Mouse (Mus musculus): Measurements from ENCODE around the gene Usp34. TPM values are rescaled to one million over a fixed set of nuclear protein-coding genes. Genes with fewer than 3 reads are reported as not detected.
"Not testable (repeated sequence)": the region's sequence is repeated elsewhere in the genome, so short reads cannot be mapped to it uniquely, and the experiment has no call there.

The Usp34 gene
- polyA plus RNA-seq, 1 experiment from 2014 or later, result 18.6 TPM

DNA sequence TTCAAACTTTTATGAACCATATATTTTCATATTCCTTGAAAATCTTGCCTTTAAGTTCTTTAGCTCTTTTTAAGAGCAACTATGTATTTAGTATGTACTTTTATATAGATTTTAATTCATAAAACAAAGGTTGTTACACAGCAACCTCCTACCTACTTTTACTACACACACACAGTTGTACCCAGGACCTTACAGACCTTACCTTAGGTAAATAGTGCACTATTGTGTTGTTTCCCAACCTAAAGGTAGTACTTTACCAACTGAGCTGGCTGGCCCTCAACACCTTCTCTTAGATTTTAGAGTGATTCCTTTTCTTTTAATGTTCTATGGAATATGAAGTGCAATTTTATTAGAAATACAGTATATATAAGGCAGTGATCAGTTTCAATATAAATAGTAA, 65.8 kb downstream of the Usp34 start:
- Histone ChIP-seq H3K36me3 (peaks cover 78% of the 10 kb centered on the region), H3K4me1 (replicated peaks) (no peaks in the 10 kb centered on the region), H3K27ac (no peak overlapping the region), H3K9me3 (no peaks in the 10 kb centered on the region), H3K4me3 (no peak overlapping the region), H3K27me3 (ENCODE audit: insufficient read depth, poor library complexity, severe bottlenecking) (no peaks in the 10 kb centered on the region)
- DNase-seq (ENCODE audit: low spot score), result no peak

DNA sequence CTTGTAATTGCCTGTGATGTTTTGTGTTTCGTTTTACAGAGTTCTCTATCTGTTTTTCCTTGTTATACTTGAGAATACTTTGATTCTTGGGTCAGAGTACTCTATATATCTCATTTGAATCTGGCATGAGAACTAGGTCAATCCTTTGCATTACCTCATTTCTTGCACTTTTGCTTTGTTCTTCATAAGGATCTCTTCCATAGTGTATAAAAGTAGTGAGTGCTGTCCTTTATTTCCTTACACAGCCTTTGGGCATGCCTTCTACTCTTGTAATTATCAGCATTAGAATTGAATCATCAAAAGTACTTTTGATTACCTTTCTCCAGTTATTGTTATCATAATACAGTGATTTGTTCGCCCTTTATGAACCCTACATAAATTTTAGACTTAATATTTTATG, 73.4 kb downstream of the Usp34 start:
- Histone ChIP-seq H3K4me3 (no peak overlapping the region), H3K9me3 (no peaks in the 10 kb centered on the region), H3K27ac (no peak overlapping the region), H3K4me1 (replicated peaks) (no peaks in the 10 kb centered on the region), H3K27me3 (ENCODE audit: insufficient read depth, poor library complexity, severe bottlenecking) (no peaks in the 10 kb centered on the region), H3K36me3 (peaks cover 70% of the 10 kb centered on the region)
- no peak for DNase-seq (ENCODE audit: low spot score)
- WGBS, result 91% methylated on average over 2 of the region's 2 CpGs

DNA sequence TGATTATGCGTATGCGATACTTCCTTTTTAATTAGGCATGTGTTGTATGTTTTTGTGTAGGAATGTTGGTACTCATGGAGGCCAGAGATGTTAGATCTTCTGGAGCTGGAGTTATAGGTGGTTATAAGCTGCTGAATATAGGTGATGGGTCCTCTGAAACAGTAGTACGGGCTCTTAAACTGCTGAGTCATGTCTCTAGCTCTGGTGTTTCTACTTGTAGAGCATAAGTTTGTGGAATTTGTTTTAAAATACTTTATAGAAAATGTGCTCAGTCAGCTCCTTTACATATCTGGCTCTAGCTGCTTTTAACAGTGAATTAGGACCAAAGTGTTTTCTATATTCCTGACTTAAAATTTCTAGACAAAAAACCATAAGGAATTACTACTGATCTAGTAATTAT, 73.9 kb downstream of the Usp34 start:
- H3K4me1 ChIP-seq (replicated peaks), result no peaks in the 10 kb centered on the region
- no peak overlapping the region for H3K27ac ChIP-seq
- no peaks in the 10 kb centered on the region for H3K27me3 ChIP-seq (ENCODE audit: insufficient read depth, poor library complexity, severe bottlenecking)
- peaks cover 65% of the 10 kb centered on the region for H3K36me3 ChIP-seq
- no peak for DNase-seq (ENCODE audit: low spot score)
- no peaks in the 10 kb centered on the region for H3K9me3 ChIP-seq
- H3K4me3 ChIP-seq, result no peak overlapping the region
- 97% methylated on average over 3 of the region's 3 CpGs for WGBS

DNA sequence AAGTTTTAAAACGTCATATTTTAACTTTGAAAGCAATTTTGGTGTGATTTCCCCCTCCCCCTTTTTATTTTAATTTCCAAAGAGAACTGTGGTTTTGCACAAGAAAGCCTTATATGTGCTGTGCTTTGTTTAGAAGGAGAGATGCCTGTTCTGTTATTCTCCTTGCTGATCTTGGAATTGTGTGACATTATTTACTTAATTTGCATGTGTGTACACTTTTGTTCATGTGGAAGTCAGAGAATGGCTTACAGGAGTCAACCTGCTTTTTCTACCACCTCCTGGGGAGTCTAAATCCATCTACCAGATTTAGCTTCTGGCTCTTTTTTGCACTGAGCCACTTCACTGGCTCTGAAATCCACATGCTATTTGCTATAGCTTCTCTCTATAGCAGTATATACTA, 76.1 kb downstream of the Usp34 start:
- H3K27ac ChIP-seq, result no peak overlapping the region
- no peaks in the 10 kb centered on the region for H3K9me3 ChIP-seq
- peaks cover 52% of the 10 kb centered on the region for H3K36me3 ChIP-seq
- no peaks in the 10 kb centered on the region for H3K4me1 ChIP-seq (replicated peaks)
- 84% methylated on average over 1 of the region's 1 CpGs for WGBS
- no peak overlapping the region for H3K4me3 ChIP-seq
- no peak for DNase-seq (ENCODE audit: low spot score)
- no peaks in the 10 kb centered on the region for H3K27me3 ChIP-seq (ENCODE audit: insufficient read depth, poor library complexity, severe bottlenecking)

DNA sequence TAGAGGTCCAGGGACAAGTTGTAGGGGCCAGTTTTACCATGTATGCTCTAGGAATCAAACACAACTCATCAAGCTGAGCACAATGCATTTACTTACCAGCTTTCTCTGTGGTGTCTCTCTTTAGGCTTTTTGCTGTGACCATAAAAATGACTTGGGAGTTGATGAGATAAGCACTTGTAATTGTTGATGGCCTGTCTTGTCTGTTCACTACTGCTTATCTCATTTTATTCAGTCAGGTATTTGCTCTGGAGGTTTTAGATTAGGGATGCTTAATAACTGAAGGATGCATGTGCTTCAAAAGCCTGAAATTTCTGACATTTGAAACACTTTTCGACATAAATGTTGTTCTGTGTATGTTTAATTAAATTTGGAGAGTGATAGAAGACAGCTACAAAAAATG, 83.0 kb downstream of the Usp34 start:
- Histone ChIP-seq H3K27ac (no peak overlapping the region), H3K27me3 (ENCODE audit: insufficient read depth, poor library complexity, severe bottlenecking) (no peaks in the 10 kb centered on the region), H3K36me3 (peaks cover 58% of the 10 kb centered on the region), H3K9me3 (no peaks in the 10 kb centered on the region), H3K4me3 (no peak overlapping the region), H3K4me1 (replicated peaks) (no peaks in the 10 kb centered on the region)
- no peak for DNase-seq (ENCODE audit: low spot score)
- WGBS, result 93% methylated on average over 1 of the region's 1 CpGs

DNA sequence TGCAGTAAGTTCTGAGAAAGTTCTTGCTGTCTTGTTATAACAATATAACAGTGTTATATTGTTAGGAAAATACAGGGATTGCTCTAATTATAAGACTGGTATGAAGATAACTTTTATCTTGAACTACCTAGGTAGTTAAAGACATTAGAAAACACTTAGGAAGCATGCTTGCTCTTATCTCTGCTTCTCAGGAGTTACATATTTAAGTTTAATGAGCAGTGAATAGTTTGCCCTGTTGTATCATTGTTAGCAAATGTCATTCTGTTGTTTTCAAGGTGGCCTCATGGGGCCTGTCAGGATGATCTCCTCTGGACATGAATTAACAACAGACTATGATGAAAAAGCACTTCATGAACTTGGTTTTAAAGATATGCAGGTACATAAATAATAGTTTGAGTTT, 85.9 kb downstream of the Usp34 start:
- H3K4me1 ChIP-seq (replicated peaks), result no peaks in the 10 kb centered on the region
- H3K9me3 ChIP-seq, result no peaks in the 10 kb centered on the region
- no peak overlapping the region for H3K27ac ChIP-seq
- DNase-seq (ENCODE audit: low spot score), result no peak
- no peak overlapping the region for H3K4me3 ChIP-seq
- H3K27me3 ChIP-seq (ENCODE audit: insufficient read depth, poor library complexity, severe bottlenecking), result no peaks in the 10 kb centered on the region
- H3K36me3 ChIP-seq, result peaks cover 74% of the 10 kb centered on the region

DNA sequence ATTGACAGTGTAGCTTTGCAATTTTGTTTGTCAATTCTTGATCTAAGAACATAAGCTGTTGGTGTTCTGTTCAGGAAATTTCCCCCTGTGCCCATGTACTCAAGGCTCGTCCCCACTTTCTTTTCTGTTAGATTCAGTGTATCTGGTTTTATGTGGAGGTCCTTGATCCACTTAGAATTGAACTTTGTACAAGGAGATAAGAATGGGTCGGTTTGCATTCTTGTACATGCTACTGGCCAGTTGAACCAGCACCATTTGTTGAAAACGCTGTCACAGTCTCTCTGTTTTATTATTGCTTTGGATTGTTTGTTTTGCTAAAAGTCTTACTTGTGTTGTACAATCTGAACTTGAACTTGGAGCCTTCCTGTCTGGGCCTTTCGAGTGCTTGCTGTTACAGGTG, 89.9 kb downstream of the Usp34 start:
- no peak overlapping the region for H3K27ac ChIP-seq
- no peaks in the 10 kb centered on the region for H3K9me3 ChIP-seq
- peaks cover 83% of the 10 kb centered on the region for H3K36me3 ChIP-seq
- no peaks in the 10 kb centered on the region for H3K27me3 ChIP-seq (ENCODE audit: insufficient read depth, poor library complexity, severe bottlenecking)
- DNase-seq (ENCODE audit: low spot score), result no peak
- H3K4me1 ChIP-seq (replicated peaks), result no peaks in the 10 kb centered on the region
- no peak overlapping the region for H3K4me3 ChIP-seq
- WGBS, result 94% methylated on average over 4 of the region's 4 CpGs

DNA sequence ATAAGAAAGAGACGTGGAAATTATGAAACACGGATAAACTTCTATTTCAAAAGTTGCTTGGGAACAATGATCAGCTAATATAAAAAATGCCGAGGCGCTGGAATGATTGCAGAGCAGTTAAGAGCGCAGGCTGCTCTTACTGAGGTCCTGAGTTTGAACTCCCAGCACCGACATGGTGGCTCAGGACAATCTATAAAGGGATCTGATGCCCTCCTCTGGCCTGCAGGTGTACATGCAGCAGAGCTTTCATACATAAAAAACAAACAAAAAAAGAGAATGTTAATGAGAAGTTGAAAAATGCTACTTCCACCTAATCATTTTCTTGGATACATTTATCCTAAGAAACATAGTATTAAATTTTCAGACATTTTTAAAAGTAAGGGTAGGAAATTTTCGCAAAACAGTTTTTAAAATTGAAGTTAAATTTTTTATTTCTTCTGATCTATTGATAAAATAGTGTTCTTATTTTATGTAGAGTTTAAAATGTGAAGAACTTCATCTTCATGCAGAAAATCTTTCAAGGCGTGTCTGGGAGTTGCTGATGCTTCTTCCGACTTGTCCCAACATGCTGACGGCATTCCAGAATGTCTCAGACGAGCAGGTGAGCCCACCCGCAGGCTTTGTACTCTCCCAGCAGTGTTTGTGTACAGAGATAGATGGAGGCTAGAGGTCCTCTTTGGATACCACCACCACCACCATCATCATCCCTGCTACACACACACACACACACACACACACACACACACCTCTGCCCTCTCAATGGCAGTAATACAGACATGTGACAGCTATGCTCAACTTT, 94.5 kb downstream of the Usp34 start:
- no peak overlapping the region for H3K4me3 ChIP-seq
- peaks cover 83% of the 10 kb centered on the region for H3K36me3 ChIP-seq
- no peak for DNase-seq (ENCODE audit: low spot score)
- H3K27ac ChIP-seq, result no peak overlapping the region
- H3K27me3 ChIP-seq (ENCODE audit: insufficient read depth, poor library complexity, severe bottlenecking), result no peaks in the 10 kb centered on the region
- WGBS, result 92% methylated on average over 12 of the region's 12 CpGs
- H3K9me3 ChIP-seq, result no peaks in the 10 kb centered on the region
- H3K4me1 ChIP-seq (replicated peaks), result no peaks in the 10 kb centered on the region

DNA sequence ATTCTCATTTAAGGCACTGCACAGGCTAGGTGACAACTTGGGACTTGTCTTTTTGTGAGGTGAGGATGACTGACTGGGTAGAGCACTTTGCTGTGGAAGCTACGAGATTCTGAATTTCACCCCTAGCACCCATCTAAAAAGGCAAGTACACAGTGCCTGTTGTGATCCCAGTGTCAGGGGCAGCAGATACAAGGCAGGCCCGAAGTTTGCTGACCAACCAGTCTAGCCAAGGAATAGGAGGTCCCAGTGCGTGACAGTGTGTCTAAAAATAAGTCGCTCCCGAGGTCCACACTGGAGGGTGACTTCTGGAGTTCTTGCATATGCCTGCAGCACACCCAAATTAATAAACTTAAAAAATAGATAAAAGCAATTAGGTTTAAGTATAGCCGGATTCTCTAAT, 121.6 kb downstream of the Usp34 start:
- Histone ChIP-seq H3K4me1 (replicated peaks) (no peaks in the 10 kb centered on the region), H3K4me3 (no peak overlapping the region), H3K36me3 (peaks cover 86% of the 10 kb centered on the region), H3K27ac (no peak overlapping the region), H3K9me3 (no peaks in the 10 kb centered on the region), H3K27me3 (ENCODE audit: insufficient read depth, poor library complexity, severe bottlenecking) (no peaks in the 10 kb centered on the region)
- no peak for DNase-seq (ENCODE audit: low spot score)
- 95% methylated on average over 6 of the region's 6 CpGs for WGBS

DNA sequence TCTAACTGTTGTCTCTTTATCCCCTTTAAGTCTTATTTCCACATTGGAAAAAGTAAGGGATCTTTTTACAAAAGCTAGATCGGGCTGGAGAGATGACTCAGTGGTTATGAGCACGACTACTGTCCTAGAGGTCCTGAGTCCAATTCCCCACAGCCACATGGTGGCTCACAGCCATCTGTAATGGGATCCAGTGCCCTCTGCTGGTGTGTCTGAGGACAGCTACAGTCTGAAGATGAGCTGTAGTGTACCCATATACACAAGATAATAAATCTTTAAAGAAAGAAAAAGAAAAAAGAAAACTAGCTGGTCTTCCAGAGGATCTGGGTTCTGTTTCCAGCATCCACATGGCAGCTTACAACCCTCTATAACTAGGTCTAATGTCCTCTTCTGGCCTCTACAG, 123.3 kb downstream of the Usp34 start:
- Histone ChIP-seq H3K9me3 (no peaks in the 10 kb centered on the region), H3K36me3 (peaks cover 94% of the 10 kb centered on the region), H3K27me3 (ENCODE audit: insufficient read depth, poor library complexity, severe bottlenecking) (no peaks in the 10 kb centered on the region), H3K4me1 (replicated peaks) (no peaks in the 10 kb centered on the region), H3K4me3 (no peak overlapping the region), H3K27ac (no peak overlapping the region)
- no peak for DNase-seq (ENCODE audit: low spot score)
- WGBS, result 90% methylated on average over 2 of the region's 2 CpGs

DNA sequence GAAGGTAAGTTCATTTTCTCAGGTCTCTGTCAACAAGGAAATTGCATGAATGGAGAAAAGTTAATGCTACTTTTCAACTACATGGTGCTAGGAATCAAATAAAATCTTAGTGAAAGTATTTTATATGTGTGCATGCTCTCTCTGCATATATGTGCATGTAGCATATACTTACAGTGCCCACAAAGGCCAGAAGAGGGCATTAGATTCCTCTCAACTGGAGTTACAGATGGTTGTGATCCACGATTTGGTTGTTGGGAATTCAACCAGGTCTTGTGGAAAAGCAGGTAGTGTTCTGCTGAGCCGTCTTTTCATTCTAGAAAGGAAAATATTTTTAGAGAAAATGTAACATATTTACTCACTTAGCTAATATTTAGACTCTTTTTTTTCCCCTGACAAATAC, 129.4 kb downstream of the Usp34 start:
- H3K27me3 ChIP-seq (ENCODE audit: insufficient read depth, poor library complexity, severe bottlenecking), result no peaks in the 10 kb centered on the region
- no peak overlapping the region for H3K27ac ChIP-seq
- WGBS, result 84% methylated on average over 2 of the region's 2 CpGs
- no peaks in the 10 kb centered on the region for H3K4me1 ChIP-seq (replicated peaks)
- no peaks in the 10 kb centered on the region for H3K9me3 ChIP-seq
- H3K36me3 ChIP-seq, result peaks cover 94% of the 10 kb centered on the region
- DNase-seq (ENCODE audit: low spot score), result no peak
- H3K4me3 ChIP-seq, result no peak overlapping the region

DNA sequence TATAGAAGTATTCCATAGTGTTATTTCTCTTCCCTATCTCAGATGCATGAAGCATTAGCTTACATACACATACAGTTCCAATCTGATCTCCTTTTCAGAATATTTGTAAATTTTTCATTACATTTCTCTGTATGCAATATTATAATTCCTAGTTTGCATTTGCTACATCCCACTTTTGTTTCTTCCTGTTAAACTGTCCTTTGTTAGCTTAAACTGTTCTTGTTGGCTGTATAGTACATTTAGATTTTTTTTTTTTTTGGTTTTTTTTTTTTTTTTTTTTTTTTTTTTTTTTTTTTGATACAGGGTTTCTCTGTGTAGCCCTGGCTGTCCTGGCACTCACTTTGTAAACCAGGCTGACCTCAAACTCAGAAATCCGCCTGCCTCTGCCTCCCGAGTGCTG, 159.2 kb downstream of the Usp34 start:
- not testable (repeated sequence) for H3K9me3 ChIP-seq; H3K27ac ChIP-seq; H3K27me3 ChIP-seq (ENCODE audit: insufficient read depth, poor library complexity, severe bottlenecking); DNase-seq (ENCODE audit: low spot score); H3K4me1 ChIP-seq (replicated peaks); H3K4me3 ChIP-seq
- H3K36me3 ChIP-seq, result peaks cover 66% of the 10 kb centered on the region
- WGBS, result 90% methylated on average over 2 of the region's 2 CpGs

DNA sequence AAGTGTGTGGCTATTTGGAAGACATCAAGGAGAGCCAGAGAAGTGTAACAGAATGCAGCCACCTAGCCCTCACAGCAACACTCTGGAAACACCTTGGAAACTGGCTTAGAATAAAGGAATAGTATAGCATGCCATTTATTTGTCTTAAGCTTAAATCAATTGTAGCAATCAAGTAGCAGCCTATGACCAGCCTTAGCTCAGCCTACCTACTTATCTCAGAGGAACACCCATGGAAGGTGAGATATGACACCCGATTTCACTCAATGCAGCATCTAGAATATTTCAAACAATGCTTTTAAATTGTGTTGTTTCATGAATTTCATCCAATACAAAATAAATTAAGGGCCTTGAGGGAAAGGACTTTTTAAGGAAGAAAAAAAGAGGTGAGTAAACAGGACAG, 183.3 kb downstream of the Usp34 start:
- H3K4me3 ChIP-seq, result no peak overlapping the region
- no peaks in the 10 kb centered on the region for H3K27me3 ChIP-seq (ENCODE audit: insufficient read depth, poor library complexity, severe bottlenecking)
- H3K27ac ChIP-seq, result no peak overlapping the region
- H3K4me1 ChIP-seq (replicated peaks), result peaks cover under 1% of the 10 kb centered on the region
- DNase-seq (ENCODE audit: low spot score), result no peak
- no peaks in the 10 kb centered on the region for H3K9me3 ChIP-seq
- WGBS, result 96% methylated on average over 1 of the region's 1 CpGs
- H3K36me3 ChIP-seq, result peaks cover 95% of the 10 kb centered on the region

All from hindbrain, embryonic 10.5 days (tissue).